Mouse (Mus musculus): ENCODE data around the gene 4930544D05Rik. TPM values are rescaled to one million over a fixed set of nuclear protein-coding genes. Genes with fewer than 3 reads are reported as not detected.

The 4930544D05Rik gene
- polyA plus RNA-seq, 1 experiment from 2014 or later, result not detected

DNA sequence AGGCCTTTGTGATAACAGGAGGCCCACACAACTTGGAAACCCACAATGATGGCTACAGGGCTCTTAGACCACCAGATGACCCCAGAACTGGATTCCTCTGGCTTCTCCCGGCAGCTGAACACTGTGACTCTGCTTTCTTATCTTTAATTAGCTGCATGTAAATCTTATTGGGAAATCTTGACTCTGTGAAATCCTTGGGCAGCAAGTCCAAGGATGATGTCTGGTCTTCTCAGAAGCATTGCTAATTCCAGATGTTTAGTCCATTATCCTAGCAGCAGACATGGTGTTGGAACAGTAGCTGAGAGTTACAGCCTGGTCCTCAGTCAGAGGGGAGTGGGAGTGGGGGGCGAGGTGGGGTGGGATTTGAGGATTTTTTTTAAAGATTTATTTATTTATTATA, 12.8 kb downstream of the 4930544D05Rik start:
- Histone ChIP-seq H3K4me1 (peaks cover 16% of the 10 kb centered on the region), H3K4me3 (no peak overlapping the region), H3K9ac (no peak overlapping the region), H3K27me3 (replicated peaks) (no peaks in the 10 kb centered on the region), H3K4me2 (no peak overlapping the region), H3K9me3 (replicated peaks) (no peaks in the 10 kb centered on the region), H3K27ac (no peak overlapping the region), H3K36me3 (no peaks in the 10 kb centered on the region)
- no peak for ATAC-seq
- WGBS (ENCODE audit: insufficient replicate concordance), result 53% methylated on average over 2 of the region's 2 CpGs

DNA sequence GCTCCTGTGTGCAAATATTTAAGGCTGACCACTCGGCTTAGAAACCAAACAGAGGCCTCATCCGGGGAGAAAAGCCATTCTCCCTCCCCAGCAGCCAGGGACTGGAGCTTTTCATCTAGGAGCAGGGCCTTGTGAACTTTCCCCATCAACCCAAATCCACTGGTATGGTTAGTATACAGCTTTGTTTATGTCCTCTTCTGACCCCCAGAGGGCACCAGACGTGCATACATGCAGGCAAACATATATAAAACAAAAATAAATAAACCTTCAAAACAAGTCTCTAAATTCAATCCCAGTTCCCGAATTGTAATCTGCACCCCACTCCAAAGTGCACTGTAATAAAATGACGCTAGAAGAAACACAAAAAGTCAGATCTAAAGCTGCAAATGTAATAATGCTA, 13.9 kb downstream of the 4930544D05Rik start:
- Histone ChIP-seq H3K4me1 (peaks cover 13% of the 10 kb centered on the region), H3K27ac (peak overlapping the region; percentile 20; the same call in 1 of the 2 replicates), H3K4me2 (no peak overlapping the region), H3K9ac (no peak overlapping the region), H3K36me3 (no peaks in the 10 kb centered on the region), H3K4me3 (no peak overlapping the region), H3K27me3 (replicated peaks) (no peaks in the 10 kb centered on the region), H3K9me3 (replicated peaks) (no peaks in the 10 kb centered on the region)
- 28% methylated on average over 5 of the region's 5 CpGs for WGBS (ENCODE audit: insufficient replicate concordance)
- ATAC-seq, result no peak

DNA sequence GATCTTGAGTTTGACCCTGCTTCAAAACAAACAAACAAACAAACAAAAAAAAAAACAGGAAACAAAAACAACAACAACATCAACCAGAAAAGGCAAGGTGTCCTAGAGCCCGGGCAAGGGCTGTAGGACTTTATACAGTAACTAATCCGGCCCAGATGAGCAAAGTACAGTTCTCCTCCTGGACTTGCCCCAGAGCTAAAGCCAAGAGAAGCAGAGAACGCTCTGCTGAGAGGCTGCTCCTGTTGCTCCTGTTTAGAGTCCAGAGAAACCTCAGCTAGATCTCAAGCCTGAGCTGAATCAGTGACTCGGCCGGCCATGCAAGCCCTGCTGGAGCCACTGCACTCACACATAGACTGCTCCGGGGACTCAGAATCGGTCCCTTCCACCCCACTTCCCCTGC, 14.5 kb downstream of the 4930544D05Rik start:
- Histone ChIP-seq H3K27ac (peak overlapping the region; percentile 34), H3K4me1 (peaks cover 13% of the 10 kb centered on the region), H3K36me3 (no peaks in the 10 kb centered on the region), H3K9ac (no peak overlapping the region), H3K9me3 (replicated peaks) (no peaks in the 10 kb centered on the region), H3K27me3 (replicated peaks) (no peaks in the 10 kb centered on the region), H3K4me2 (peak overlapping the region; percentile 19; the same call in 1 of the 2 replicates), H3K4me3 (no peak overlapping the region)
- ATAC-seq, result 0 out of 2 replicates have a peak, but pooled peaks have one; percentile 35
- 30% methylated on average over 7 of the region's 7 CpGs for WGBS (ENCODE audit: insufficient replicate concordance)

DNA sequence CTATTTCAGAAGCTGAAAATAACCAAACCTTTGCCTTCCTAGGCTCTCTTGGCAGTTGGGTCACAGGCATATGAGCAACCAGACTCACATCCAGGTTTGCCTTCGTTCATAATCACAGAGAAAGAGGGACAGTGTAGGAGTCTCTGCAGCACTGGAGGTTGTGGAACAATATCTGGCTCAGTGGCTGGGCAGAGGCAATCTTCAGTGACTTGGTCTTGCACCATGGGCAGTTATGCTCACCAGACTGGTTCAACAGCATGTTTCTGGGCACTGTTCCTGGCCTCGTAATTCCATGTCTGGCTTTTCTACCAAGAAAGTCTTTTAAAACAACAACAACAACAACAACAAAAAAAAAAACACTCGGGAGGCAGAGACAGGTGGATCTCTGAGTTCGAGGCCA, 20.0 kb downstream of the 4930544D05Rik start:
- H3K4me3 ChIP-seq, result no peak overlapping the region
- no peak overlapping the region for H3K27ac ChIP-seq
- peaks cover 42% of the 10 kb centered on the region for H3K4me1 ChIP-seq
- no peak overlapping the region for H3K9ac ChIP-seq
- no peaks in the 10 kb centered on the region for H3K36me3 ChIP-seq
- 75% methylated on average over 4 of the region's 4 CpGs for WGBS (ENCODE audit: insufficient replicate concordance)
- H3K27me3 ChIP-seq (replicated peaks), result no peaks in the 10 kb centered on the region
- no peaks in the 10 kb centered on the region for H3K9me3 ChIP-seq (replicated peaks)
- no peak overlapping the region for H3K4me2 ChIP-seq
- ATAC-seq, result no peak

DNA sequence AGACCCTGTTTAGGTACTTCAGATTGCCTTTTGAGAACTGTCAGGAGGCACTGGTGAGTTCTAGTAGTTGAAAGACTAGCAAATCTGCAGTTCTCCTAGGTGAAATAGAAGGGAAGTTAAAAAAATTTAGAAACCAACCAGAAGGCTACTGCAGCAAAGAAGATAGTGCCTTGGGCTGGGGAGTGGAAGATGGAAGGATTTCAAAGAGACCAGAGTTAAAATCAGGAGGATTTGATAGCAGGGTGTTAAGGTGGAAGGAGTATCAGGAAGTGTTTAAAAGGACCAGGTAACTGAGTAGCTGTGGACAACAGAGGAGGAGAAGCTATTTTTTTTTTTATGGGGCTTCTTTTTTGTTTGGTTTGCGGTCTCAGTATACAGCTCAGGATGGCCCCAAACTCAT, 22.1 kb downstream of the 4930544D05Rik start:
- peak overlapping the region; percentile 92 for H3K27ac ChIP-seq
- WGBS (ENCODE audit: insufficient replicate concordance), result 82% methylated on average over 1 of the region's 1 CpGs
- ATAC-seq, result no peak
- H3K4me2 ChIP-seq, result peak overlapping the region; percentile 67
- H3K4me1 ChIP-seq, result peaks cover 53% of the 10 kb centered on the region
- no peaks in the 10 kb centered on the region for H3K27me3 ChIP-seq (replicated peaks)
- H3K9ac ChIP-seq, result peak overlapping the region; percentile 63; the same call in 1 of the 2 replicates
- no peaks in the 10 kb centered on the region for H3K9me3 ChIP-seq (replicated peaks)
- no peak overlapping the region for H3K4me3 ChIP-seq
- H3K36me3 ChIP-seq, result peaks cover 1% of the 10 kb centered on the region

DNA sequence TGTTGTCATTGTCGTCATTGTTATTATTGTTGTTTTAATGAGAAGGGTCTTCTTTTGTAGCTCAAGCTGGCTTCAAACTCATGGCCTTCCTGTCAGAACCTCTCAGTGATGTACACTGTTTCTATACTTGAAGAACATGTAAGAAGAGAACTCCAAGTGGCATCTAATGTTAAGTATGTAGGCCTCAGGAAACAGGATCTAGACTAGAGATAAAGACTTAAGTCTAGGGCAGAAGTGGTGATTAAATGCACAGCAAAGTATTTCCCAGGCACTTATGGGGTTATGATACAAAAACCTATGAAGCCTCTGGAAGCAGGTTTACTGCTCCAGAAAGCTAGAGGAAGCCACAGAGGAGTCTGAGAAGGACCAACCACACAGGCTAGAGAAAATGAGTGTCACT, 22.6 kb downstream of the 4930544D05Rik start:
- Histone ChIP-seq H3K4me3 (peak overlapping the region; percentile 35), H3K4me2 (peak overlapping the region; percentile 67), H3K4me1 (peaks cover 53% of the 10 kb centered on the region), H3K27ac (peak overlapping the region; percentile 92), H3K36me3 (peaks cover 7% of the 10 kb centered on the region), H3K27me3 (replicated peaks) (no peaks in the 10 kb centered on the region), H3K9me3 (replicated peaks) (no peaks in the 10 kb centered on the region), H3K9ac (peak overlapping the region; percentile 63)
- WGBS (ENCODE audit: insufficient replicate concordance), result 37% methylated on average over 1 of the region's 1 CpGs
- no peak for ATAC-seq

DNA sequence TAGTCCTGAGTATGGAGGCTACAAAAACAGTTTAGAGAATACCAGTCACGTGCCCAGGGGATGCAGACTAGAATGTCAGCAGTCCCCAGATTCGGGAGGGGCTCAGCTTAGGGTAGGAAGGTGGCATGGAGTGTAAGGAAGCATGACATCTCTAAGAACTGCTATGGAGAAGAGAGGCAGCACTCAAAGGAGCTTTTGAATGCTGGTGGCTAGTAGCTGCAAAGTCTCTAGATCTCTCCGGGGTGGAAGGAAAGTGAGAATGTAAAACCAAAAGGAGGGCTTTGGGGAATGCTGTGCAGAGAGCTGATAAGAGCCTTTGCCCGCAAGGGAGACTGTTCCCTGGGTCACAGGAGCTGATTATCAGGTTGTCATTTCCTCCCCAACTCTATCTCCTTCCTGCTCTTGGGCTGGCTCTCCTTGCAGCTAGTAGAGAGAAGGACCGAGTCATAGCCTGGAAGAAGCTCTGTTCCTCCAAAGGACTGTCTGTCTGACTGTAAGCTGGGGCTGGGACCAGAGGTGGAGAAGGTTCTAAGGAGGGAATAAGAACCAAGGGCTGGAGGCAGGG, 23.1 kb downstream of the 4930544D05Rik start, which contains the start of gene Gp1ba:
Gene Gp1ba, plus strand, starts transcription at position 409 of the 565 bp plus-strand sequence.
- H3K27ac ChIP-seq, result peak within 1 kb of the TSS; percentile 92
- 6% methylated on average over 5 of the region's 5 CpGs for WGBS (ENCODE audit: insufficient replicate concordance)
- H3K36me3 ChIP-seq, result peaks cover 11% of the 10 kb centered on the region
- H3K4me2 ChIP-seq, result peak within 1 kb of the TSS; percentile 67
- no peaks in the 10 kb centered on the region for H3K9me3 ChIP-seq (replicated peaks)
- H3K9ac ChIP-seq, result peak within 1 kb of the TSS; percentile 63
- no peaks in the 10 kb centered on the region for H3K27me3 ChIP-seq (replicated peaks)
- H3K4me1 ChIP-seq, result peaks cover 53% of the 10 kb centered on the region
- H3K4me3 ChIP-seq, result peak within 1 kb of the TSS; percentile 35
- peak; percentile 93 for ATAC-seq

DNA sequence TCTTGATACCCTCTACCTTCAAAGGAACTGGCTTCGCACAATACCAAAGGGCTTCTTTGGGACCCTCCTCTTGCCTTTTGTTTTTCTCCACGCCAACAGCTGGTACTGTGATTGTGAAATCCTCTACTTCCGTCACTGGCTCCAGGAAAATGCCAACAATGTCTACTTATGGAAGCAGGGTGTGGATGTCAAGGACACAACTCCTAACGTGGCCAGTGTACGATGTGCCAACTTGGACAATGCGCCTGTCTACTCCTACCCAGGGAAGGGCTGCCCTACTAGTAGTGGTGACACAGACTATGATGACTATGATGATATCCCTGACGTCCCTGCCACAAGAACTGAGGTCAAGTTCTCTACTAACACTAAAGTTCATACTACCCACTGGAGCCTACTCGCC, 24.3 kb downstream of the 4930544D05Rik start:
- Histone ChIP-seq H3K4me1 (peaks cover 61% of the 10 kb centered on the region), H3K4me3 (no peak overlapping the region), H3K36me3 (peaks cover 22% of the 10 kb centered on the region), H3K9ac (peak overlapping the region; percentile 63), H3K9me3 (replicated peaks) (no peaks in the 10 kb centered on the region), H3K27ac (peak overlapping the region; percentile 92), H3K27me3 (replicated peaks) (no peaks in the 10 kb centered on the region), H3K4me2 (peak overlapping the region; percentile 67)
- 70% methylated on average over 8 of the region's 8 CpGs for WGBS (ENCODE audit: insufficient replicate concordance)
- ATAC-seq, result no peak

DNA sequence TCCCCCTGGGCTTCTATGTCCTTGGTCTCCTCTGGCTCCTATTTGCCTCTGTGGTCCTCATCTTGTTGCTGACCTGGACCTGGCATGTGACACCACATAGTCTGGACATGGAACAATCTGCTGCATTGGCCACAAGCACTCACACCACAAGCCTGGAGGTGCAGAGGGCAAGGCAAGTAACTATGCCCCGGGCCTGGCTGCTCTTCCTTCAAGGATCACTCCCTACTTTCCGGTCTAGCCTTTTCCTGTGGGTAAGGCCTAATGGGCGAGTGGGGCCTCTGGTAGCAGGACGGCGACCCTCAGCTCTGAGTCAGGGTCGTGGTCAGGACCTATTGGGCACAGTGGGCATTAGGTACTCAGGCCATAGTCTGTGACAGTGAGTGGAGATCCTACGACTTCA, 25.6 kb downstream of the 4930544D05Rik start:
- Histone ChIP-seq H3K27me3 (replicated peaks) (no peaks in the 10 kb centered on the region), H3K27ac (peak overlapping the region; percentile 21; the same call in 1 of the 2 replicates), H3K9me3 (replicated peaks) (no peaks in the 10 kb centered on the region), H3K9ac (no peak overlapping the region), H3K4me2 (no peak overlapping the region), H3K4me3 (no peak overlapping the region), H3K36me3 (peaks cover 29% of the 10 kb centered on the region), H3K4me1 (peaks cover 74% of the 10 kb centered on the region)
- 52% methylated on average over 7 of the region's 7 CpGs for WGBS (ENCODE audit: insufficient replicate concordance)
- ATAC-seq, result no peak

DNA sequence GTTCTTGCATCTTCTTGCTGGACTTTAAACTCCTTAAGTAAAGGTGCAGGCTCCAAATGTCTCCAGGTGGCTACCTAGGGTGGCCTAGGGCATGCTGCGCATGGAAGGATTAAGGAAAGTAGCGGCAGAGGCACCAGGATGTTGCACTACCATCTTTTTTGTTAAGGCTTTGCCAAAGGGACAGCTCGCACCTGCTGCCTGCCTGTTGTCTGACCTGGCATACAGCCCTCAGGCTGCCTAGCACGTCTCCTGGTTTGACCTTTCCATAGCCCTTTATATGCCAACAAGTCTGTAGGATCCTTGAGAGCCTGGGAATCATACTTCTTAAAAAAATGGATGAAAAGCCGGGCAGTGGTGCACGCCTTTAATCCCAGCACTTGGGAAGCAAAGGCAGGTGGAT, 27.4 kb downstream of the 4930544D05Rik start:
- 84% methylated on average over 6 of the region's 6 CpGs for WGBS (ENCODE audit: insufficient replicate concordance)
- Histone ChIP-seq H3K27ac (peak overlapping the region; percentile 28; the same call in 1 of the 2 replicates), H3K4me1 (peaks cover 64% of the 10 kb centered on the region), H3K27me3 (replicated peaks) (no peaks in the 10 kb centered on the region), H3K36me3 (peaks cover 29% of the 10 kb centered on the region), H3K4me2 (no peak overlapping the region), H3K9ac (no peak overlapping the region), H3K4me3 (no peak overlapping the region), H3K9me3 (replicated peaks) (no peaks in the 10 kb centered on the region)
- no peak for ATAC-seq

DNA sequence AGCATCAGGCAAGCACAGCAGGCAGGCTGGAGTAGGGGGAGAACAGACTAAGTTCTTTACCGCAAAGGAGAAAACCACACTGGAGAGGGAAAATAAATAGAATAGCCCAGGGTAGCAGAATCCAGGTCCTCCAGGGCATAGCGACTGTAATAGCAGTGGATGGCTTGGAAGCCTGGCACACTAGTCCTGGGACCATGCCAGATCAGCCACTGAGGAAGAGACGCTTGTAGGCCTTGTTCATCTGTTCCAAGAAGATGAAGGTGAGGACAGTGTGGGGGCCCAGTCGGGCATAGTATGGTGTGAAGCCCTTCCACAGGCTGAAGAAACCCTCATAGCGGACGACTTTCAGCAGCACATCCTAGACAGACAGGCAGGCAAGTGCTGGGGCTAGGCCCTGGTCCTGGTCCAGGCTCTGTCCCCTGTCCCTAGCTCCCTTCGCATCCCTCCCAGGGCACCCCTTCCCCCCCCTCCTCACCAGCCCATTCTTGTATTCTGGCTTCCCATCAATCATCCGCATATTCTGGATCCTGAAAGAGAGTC, 29.0 kb downstream of the 4930544D05Rik start:
- Histone ChIP-seq H3K9ac (peak overlapping the region; percentile 87; the same call in 1 of the 2 replicates), H3K27ac (no peak overlapping the region), H3K9me3 (replicated peaks) (no peaks in the 10 kb centered on the region), H3K4me2 (no peak overlapping the region; the same call in 1 of the 2 replicates), H3K36me3 (peaks cover 41% of the 10 kb centered on the region), H3K4me3 (no peak overlapping the region), H3K4me1 (peaks cover 64% of the 10 kb centered on the region), H3K27me3 (replicated peaks) (no peaks in the 10 kb centered on the region)
- ATAC-seq, result no peak
- 88% methylated on average over 8 of the region's 8 CpGs for WGBS (ENCODE audit: insufficient replicate concordance)

DNA sequence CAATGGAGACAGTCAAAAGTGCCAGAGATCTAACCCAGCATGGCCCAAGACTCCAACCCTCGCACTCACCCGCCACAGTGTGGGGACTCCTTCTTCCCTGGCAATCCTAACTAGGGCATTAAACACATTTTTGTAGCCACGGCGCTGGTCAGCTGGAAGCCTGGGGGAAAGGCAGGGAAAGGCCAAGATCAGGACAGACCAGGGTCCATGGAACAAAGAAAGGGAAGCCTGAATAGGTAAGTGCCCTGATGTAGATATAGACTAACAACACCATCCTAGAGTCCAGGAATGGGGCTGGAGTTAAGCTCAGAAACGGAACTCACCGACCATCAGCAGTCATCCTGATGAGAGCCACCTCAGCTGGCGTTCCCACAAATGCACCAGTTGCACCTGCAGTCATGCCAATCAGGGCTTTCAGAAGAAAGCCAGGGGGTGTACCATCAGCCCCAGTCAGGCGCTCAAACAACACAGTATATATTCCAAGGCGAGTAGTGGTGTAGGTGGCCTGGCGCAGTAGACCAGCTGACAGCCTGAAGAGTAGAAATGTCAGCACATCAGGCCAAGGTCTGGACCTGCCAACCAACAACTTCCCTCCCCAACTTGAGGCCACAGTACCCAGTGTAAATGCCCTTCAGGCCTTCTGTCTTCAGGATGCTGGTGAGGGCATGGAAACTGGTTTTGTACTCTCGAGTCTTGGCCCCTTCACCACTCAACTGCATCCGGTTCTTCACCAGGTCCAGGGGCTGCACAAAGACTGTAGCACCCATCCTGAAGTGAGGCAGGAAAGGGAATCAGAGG, 30.0 kb downstream of the 4930544D05Rik start:
- Histone ChIP-seq H3K9ac (peak overlapping the region; percentile 87), H3K9me3 (replicated peaks) (no peaks in the 10 kb centered on the region), H3K27ac (peak overlapping the region; percentile 99), H3K36me3 (peaks cover 51% of the 10 kb centered on the region), H3K4me3 (peak overlapping the region; percentile 74), H3K4me2 (peak overlapping the region; percentile 96), H3K27me3 (replicated peaks) (no peaks in the 10 kb centered on the region), H3K4me1 (peaks cover 64% of the 10 kb centered on the region)
- no peak for ATAC-seq
- 78% methylated on average over 12 of the region's 12 CpGs for WGBS (ENCODE audit: insufficient replicate concordance)

All from liver, embryonic 12.5 days (tissue).